Mouse (Mus musculus): ENCODE measurements around the gene Gm20388. TPM values are rescaled to one million over a fixed set of nuclear protein-coding genes. Genes with fewer than 3 reads are reported as not detected.
A peak's percentile ranks its signal among the peaks of the same experiment; 100 is the strongest.

Gm20388 gene
- polyA plus RNA-seq, 1 experiment, result 49.7 TPM

- Histone ChIP-seq H3K27me3 (replicated peaks; ENCODE audit: control insufficient read depth, insufficient read depth, low read length) (no peaks in the 10 kb centered on the region), H3K36me3 (ENCODE audit: control insufficient read depth, insufficient read depth, low read length) (no peaks in the 10 kb centered on the region; the same call in none of the 2 replicates), H3K27ac (ENCODE audit: insufficient read depth, low read depth, low read length) (peak within 1 kb of the TSS; percentile 48), H3K4me1 (ENCODE audit: control insufficient read depth, insufficient read depth, low read length) (peaks cover 4% of the 10 kb centered on the region; the same call in 1 of the 2 replicates), H3K4me3 (ENCODE audit: insufficient read depth, low read depth, low read length) (peak within 1 kb of the TSS; percentile 85)
- no peak for TF ChIP-seq POLR2A (IDR thresholded peaks at IDR 0.05; ENCODE audit: low read depth, low read length)
- no peak for TF ChIP-seq CTCF (conservative IDR thresholded peaks at IDR 0.05; ENCODE audit: insufficient read depth, insufficient read length, low read depth, low read length)
- peak; percentile 99 for DNase-seq
- WGBS, result under 1% methylated on average over 77 of the region's 77 CpGs
Observed at GRCm38 (mm10) chr8:123948942-123949685, 4038.5 kb downstream of the Gm20388 start, which contains the start of gene Nup133. TSS of gene Nup133 (minus strand) at chr8:123949265.

- Histone ChIP-seq H3K36me3 (ENCODE audit: control insufficient read depth, insufficient read depth, low read length) (no peaks in the 10 kb centered on the region; the same call in none of the 2 replicates), H3K27me3 (replicated peaks; ENCODE audit: control insufficient read depth, insufficient read depth, low read length) (no peaks in the 10 kb centered on the region), H3K4me3 (ENCODE audit: insufficient read depth, low read depth, low read length) (peak overlapping the region; percentile 74), H3K27ac (ENCODE audit: insufficient read depth, low read depth, low read length) (peak overlapping the region; percentile 48), H3K4me1 (ENCODE audit: control insufficient read depth, insufficient read depth, low read length) (peaks cover 4% of the 10 kb centered on the region; the same call in 1 of the 2 replicates)
- 1% methylated on average over 10 of the region's 10 CpGs for WGBS
- TF ChIP-seq POLR2A (IDR thresholded peaks at IDR 0.05; ENCODE audit: low read depth, low read length) (no peak), CTCF (conservative IDR thresholded peaks at IDR 0.05; ENCODE audit: insufficient read depth, insufficient read length, low read depth, low read length) (no peak)
- DNase-seq, result no peak
Observed at GRCm38 (mm10) chr8:123949686-123949986, 4039.0 kb downstream of the Gm20388 start.

- peak; percentile 68 for TF ChIP-seq CTCF (conservative IDR thresholded peaks at IDR 0.05; ENCODE audit: insufficient read depth, insufficient read length, low read depth, low read length)
- TF ChIP-seq POLR2A (IDR thresholded peaks at IDR 0.05; ENCODE audit: low read depth, low read length), result no peak
- 29% methylated on average over 10 of the region's 10 CpGs for WGBS
- Histone ChIP-seq H3K36me3 (ENCODE audit: control insufficient read depth, insufficient read depth, low read length) (no peaks in the 10 kb centered on the region; the same call in none of the 2 replicates), H3K27me3 (replicated peaks; ENCODE audit: control insufficient read depth, insufficient read depth, low read length) (no peaks in the 10 kb centered on the region), H3K4me3 (ENCODE audit: insufficient read depth, low read depth, low read length) (peak overlapping the region; percentile 74), H3K27ac (ENCODE audit: insufficient read depth, low read depth, low read length) (peak overlapping the region; percentile 48; the same call in 1 of the 2 replicates), H3K4me1 (ENCODE audit: control insufficient read depth, insufficient read depth, low read length) (peaks cover 4% of the 10 kb centered on the region; the same call in 1 of the 2 replicates)
- DNase-seq, result peak; percentile 77
Observed at GRCm38 (mm10) chr8:123950077-123950802, 4039.6 kb downstream of the Gm20388 start.

GRCm38 (mm10) chr8:123953686-123954085 lies 4043.0 kb downstream of the Gm20388 start:
- Histone ChIP-seq H3K27me3 (replicated peaks; ENCODE audit: control insufficient read depth, insufficient read depth, low read length) (no peaks in the 10 kb centered on the region), H3K4me1 (ENCODE audit: control insufficient read depth, insufficient read depth, low read length) (peaks cover 2% of the 10 kb centered on the region; the same call in 1 of the 2 replicates), H3K36me3 (ENCODE audit: control insufficient read depth, insufficient read depth, low read length) (no peaks in the 10 kb centered on the region; the same call in 1 of the 2 replicates), H3K4me3 (ENCODE audit: insufficient read depth, low read depth, low read length) (no peak overlapping the region), H3K27ac (ENCODE audit: insufficient read depth, low read depth, low read length) (no peak overlapping the region)
- 84% methylated on average over 8 of the region's 8 CpGs for WGBS
- TF ChIP-seq CTCF (conservative IDR thresholded peaks at IDR 0.05; ENCODE audit: insufficient read depth, insufficient read length, low read depth, low read length) (no peak), POLR2A (IDR thresholded peaks at IDR 0.05; ENCODE audit: low read depth, low read length) (no peak)
- no peak for DNase-seq

GRCm38 (mm10) chr8:123954246-123954645 lies 4043.6 kb downstream of the Gm20388 start:
- WGBS, result 91% methylated on average over 8 of the region's 8 CpGs
- DNase-seq, result no peak
- peaks cover 2% of the 10 kb centered on the region; the same call in 1 of the 2 replicates for H3K4me1 ChIP-seq (ENCODE audit: control insufficient read depth, insufficient read depth, low read length)

GRCm38 (mm10) chr8:123958130-123958529 lies 4047.5 kb downstream of the Gm20388 start:
- H3K27ac ChIP-seq (ENCODE audit: insufficient read depth, low read depth, low read length), result no peak overlapping the region
- H3K27me3 ChIP-seq (replicated peaks; ENCODE audit: control insufficient read depth, insufficient read depth, low read length), result no peaks in the 10 kb centered on the region
- DNase-seq, result peak; percentile 5
- no peaks in the 10 kb centered on the region for H3K4me1 ChIP-seq (ENCODE audit: control insufficient read depth, insufficient read depth, low read length)
- H3K36me3 ChIP-seq (ENCODE audit: control insufficient read depth, insufficient read depth, low read length), result no peaks in the 10 kb centered on the region; the same call in 1 of the 2 replicates
- H3K4me3 ChIP-seq (ENCODE audit: insufficient read depth, low read depth, low read length), result no peak overlapping the region
- TF ChIP-seq CTCF (conservative IDR thresholded peaks at IDR 0.05; ENCODE audit: insufficient read depth, insufficient read length, low read depth, low read length), result no peak
- TF ChIP-seq POLR2A (IDR thresholded peaks at IDR 0.05; ENCODE audit: low read depth, low read length), result no peak
- 70% methylated on average over 17 of the region's 17 CpGs for WGBS

More at GRCm38 (mm10) chr8:123954246-123954645, 4043.6 kb downstream of the Gm20388 start:
- Histone ChIP-seq H3K36me3 (ENCODE audit: control insufficient read depth, insufficient read depth, low read length) (no peaks in the 10 kb centered on the region; the same call in 1 of the 2 replicates), H3K27me3 (replicated peaks; ENCODE audit: control insufficient read depth, insufficient read depth, low read length) (no peaks in the 10 kb centered on the region), H3K27ac (ENCODE audit: insufficient read depth, low read depth, low read length) (no peak overlapping the region), H3K4me3 (ENCODE audit: insufficient read depth, low read depth, low read length) (no peak overlapping the region)
- TF ChIP-seq POLR2A (IDR thresholded peaks at IDR 0.05; ENCODE audit: low read depth, low read length), result no peak

- no peaks in the 10 kb centered on the region for H3K36me3 ChIP-seq (ENCODE audit: control insufficient read depth, insufficient read depth, low read length)
- no peak overlapping the region for H3K4me3 ChIP-seq (ENCODE audit: insufficient read depth, low read depth, low read length)
- H3K4me1 ChIP-seq (ENCODE audit: control insufficient read depth, insufficient read depth, low read length), result no peaks in the 10 kb centered on the region
- no peak overlapping the region for H3K27ac ChIP-seq (ENCODE audit: insufficient read depth, low read depth, low read length)
- TF ChIP-seq CTCF (conservative IDR thresholded peaks at IDR 0.05; ENCODE audit: insufficient read depth, insufficient read length, low read depth, low read length) (no peak), POLR2A (IDR thresholded peaks at IDR 0.05; ENCODE audit: low read depth, low read length) (no peak)
- WGBS, result 92% methylated on average over 6 of the region's 6 CpGs
- no peaks in the 10 kb centered on the region for H3K27me3 ChIP-seq (replicated peaks; ENCODE audit: control insufficient read depth, insufficient read depth, low read length)
- no peak for DNase-seq
Observed at GRCm38 (mm10) chr8:123959473-123959872, 4048.8 kb downstream of the Gm20388 start.

Data from kidney, adult 2 months (tissue).